ENCODE assay signal across 9 mouse cellular contexts in the genomic region with DNA sequence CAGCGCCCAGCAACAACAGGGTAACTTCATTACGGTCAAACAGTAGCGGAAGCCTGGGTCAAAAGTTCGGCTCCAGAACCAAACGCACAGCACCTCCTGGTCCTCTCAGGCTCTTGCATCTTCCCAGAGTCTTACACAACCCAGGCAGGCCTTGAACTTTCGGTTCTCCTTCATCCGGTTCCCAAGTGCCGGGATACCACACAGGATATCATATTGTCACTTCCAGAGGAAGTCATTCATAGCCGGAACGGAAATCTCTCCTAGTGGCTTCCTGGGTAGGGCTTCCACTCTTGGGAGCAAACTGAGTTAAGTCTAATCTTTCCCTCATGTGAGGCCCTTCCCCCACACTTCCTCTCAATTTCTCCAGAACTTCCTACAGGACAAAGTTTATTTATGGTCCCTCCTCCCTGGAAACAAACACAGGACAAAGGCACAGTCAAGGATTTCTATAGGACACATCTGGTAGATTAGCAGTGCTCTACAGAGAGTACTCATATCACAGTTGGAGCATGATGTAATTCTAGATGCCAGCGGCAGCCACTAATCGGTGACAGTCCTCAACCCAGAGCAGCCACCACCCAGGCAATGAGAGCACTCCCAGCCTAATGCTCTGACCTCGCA. TPM values are rescaled to one million over a fixed set of nuclear protein-coding genes. Genes with fewer than 3 reads are reported as not detected.
A peak's percentile ranks its signal among the peaks of the same experiment; 100 is the strongest.
DNase-seq lines count a peak whose midpoint lies in the region; ATAC-seq and TF ChIP-seq lines count a peak whose summit lies in the region.
"Had no signal": no experiment of that assay in that cellular context is flagged by ENCODE, and none has a peak within 500 bp of the region (broad histone marks: within the 10 kb centered on the region; RNA-seq: fewer than 3 reads in every experiment).

No protein-coding gene starts in this region.

- TF ChIP-seq POLR2A in spleen, adult 2 months (IDR thresholded peaks at IDR 0.05; ENCODE audit: low read depth, low read length) = no peak

- no peak for TF ChIP-seq CTCF in spleen, adult 2 months (IDR thresholded peaks at IDR 0.05; ENCODE audit: extremely low read depth, insufficient read depth, insufficient read length, insufficient replicate concordance)
- TF ChIP-seq CTCF in liver, embryonic 14.5 days (IDR thresholded peaks at IDR 0.05; ENCODE audit: low read depth) = no peak

- H3K4me3 ChIP-seq in spleen, adult 2 months (ENCODE audit: extremely low read depth, insufficient read depth, insufficient read length) = no peak overlapping the region
- H3K4me3 ChIP-seq in intestine, embryonic 14.5 days (ENCODE audit: low read depth, low read length) = no peak overlapping the region
- no peak overlapping the region for H3K4me3 ChIP-seq in liver, embryonic 14.5 days (ENCODE audit: insufficient read depth in 1 of 2, low read depth in 2 of 2, low read length in 2 of 2)
- H3K4me3 ChIP-seq in forebrain, embryonic 15.5 days = no peak overlapping the region
- H3K4me3 ChIP-seq: erythroblast, embryonic 14.5 days had no signal

- H3K9me3 ChIP-seq in intestine, embryonic 14.5 days (ENCODE audit: control insufficient read depth, low read length) = no peaks in the 10 kb centered on the region
- H3K9me3 ChIP-seq in liver, embryonic 14.5 days (ENCODE audit: control insufficient read depth, low read length) = no peaks in the 10 kb centered on the region
- no peaks in the 10 kb centered on the region for H3K9me3 ChIP-seq in forebrain, embryonic 15.5 days

- no peak for TF ChIP-seq EP300 in liver, embryonic 14.5 days (IDR thresholded peaks at IDR 0.05; ENCODE audit: low read depth)

- no peaks in the 10 kb centered on the region for H3K27me3 ChIP-seq in spleen, adult 2 months (ENCODE audit: control insufficient read depth, insufficient read depth, low read length)
- no peaks in the 10 kb centered on the region for H3K27me3 ChIP-seq in intestine, embryonic 14.5 days (replicated peaks; ENCODE audit: control insufficient read depth, insufficient read depth, low read length)
- no peaks in the 10 kb centered on the region for H3K27me3 ChIP-seq in liver, embryonic 14.5 days (ENCODE audit: control insufficient read depth, insufficient read depth, low read length)
- H3K27me3 ChIP-seq in forebrain, embryonic 15.5 days = no peaks in the 10 kb centered on the region

- peaks cover 31% of the 10 kb centered on the region for H3K36me3 ChIP-seq in spleen, adult 2 months (ENCODE audit: control insufficient read depth, insufficient read depth, low read length)
- peaks cover 87% of the 10 kb centered on the region for H3K36me3 ChIP-seq in intestine, embryonic 14.5 days (ENCODE audit: control insufficient read depth, insufficient read depth, low read length)
- peaks cover 93% of the 10 kb centered on the region for H3K36me3 ChIP-seq in liver, embryonic 14.5 days (replicated peaks; ENCODE audit: control insufficient read depth, insufficient read depth, low read depth)
- peaks cover 16% of the 10 kb centered on the region; the same call in 1 of the 2 replicates for H3K36me3 ChIP-seq in forebrain, embryonic 15.5 days

- H3K4me2 ChIP-seq in intestine, embryonic 14.5 days (ENCODE audit: low read length) = no peak overlapping the region
- H3K4me2 ChIP-seq in liver, embryonic 14.5 days (ENCODE audit: low read depth) = no peak overlapping the region
- H3K4me2 ChIP-seq in forebrain, embryonic 15.5 days (replicated peaks) = no peak overlapping the region

- no peak for ATAC-seq in intestine, embryonic 14.5 days (replicated peaks; ENCODE audit: low FRiP score, low TSS enrichment, low read depth)
- peak; percentile 31; the same call in 1 of the 2 replicates for ATAC-seq in liver, embryonic 14.5 days (ENCODE audit: insufficient read depth)
- no peak for ATAC-seq in forebrain, embryonic 15.5 days (replicated peaks)

- WGBS in spleen, adult 2 months = 85% methylated on average over 13 of the region's 13 CpGs
- WGBS in intestine, embryonic 14.5 days = 71% methylated on average over 13 of the region's 13 CpGs
- WGBS in liver, embryonic 14.5 days (ENCODE audit: insufficient replicate concordance) = 72% methylated on average over 13 of the region's 13 CpGs
- 89% methylated on average over 13 of the region's 13 CpGs for WGBS in forebrain, embryonic 15.5 days

- no peaks in the 10 kb centered on the region for H3K4me1 ChIP-seq in spleen, adult 2 months (ENCODE audit: control insufficient read depth, insufficient read depth, insufficient read length)
- peaks cover 7% of the 10 kb centered on the region for H3K4me1 ChIP-seq in intestine, embryonic 14.5 days (replicated peaks; ENCODE audit: control insufficient read depth, insufficient read depth, low read length)
- H3K4me1 ChIP-seq in liver, embryonic 14.5 days (replicated peaks; ENCODE audit: control insufficient read depth in 2 of 2, insufficient read depth in 2 of 2, low read length in 1 of 2) = peaks cover 0 to 2% of the 10 kb centered on the region in 2 experiments; a peak in 2 of 4 replicates
- no peaks in the 10 kb centered on the region for H3K4me1 ChIP-seq in forebrain, embryonic 15.5 days

- DNase-seq in spleen, adult 2 months (ENCODE audit: low read depth in 1 of 2, low spot score in 2 of 2) = no peak
- DNase-seq in spleen, adult 12 weeks (ENCODE audit: low spot score) = no peak
- DNase-seq in intestine, embryonic 14.5 days (ENCODE audit: low spot score) = no peak
- no peak for DNase-seq in liver, embryonic 14.5 days (ENCODE audit: low read depth in 3 of 3, low spot score in 3 of 3)
- DNase-seq in right cerebral cortex, adult 2 months (ENCODE audit: low spot score in 2 of 2) = no peak
- DNase-seq in thymus, postnatal 25 days = no peak
- DNase-seq in cerebellum, adult 18-20 months = no peak

- peak overlapping the region; percentile 19; the same call in 1 of the 2 replicates for H3K27ac ChIP-seq in spleen, adult 2 months (ENCODE audit: insufficient read depth, low read length)
- peak overlapping the region; percentile 69; the same call in 1 of the 2 replicates for H3K27ac ChIP-seq in intestine, embryonic 14.5 days (ENCODE audit: low read depth)
- no peak overlapping the region for H3K27ac ChIP-seq in liver, embryonic 14.5 days
- no peak overlapping the region for H3K27ac ChIP-seq in forebrain, embryonic 15.5 days (replicated peaks)

- H3K9ac ChIP-seq in intestine, embryonic 14.5 days (ENCODE audit: low read length) = no peak overlapping the region
- no peak overlapping the region for H3K9ac ChIP-seq in liver, embryonic 14.5 days (replicated peaks)
- H3K9ac ChIP-seq in forebrain, embryonic 15.5 days (replicated peaks) = no peak overlapping the region

RNA-seq across cellular contexts. Expression of a gene that starts 11.8 kb away (rescaled TPM):
- polyA plus RNA-seq in spleen, adult 2 months (2012; rRNA removed) = 40.5 and 48.0 TPM in 2 replicates
- polyA plus RNA-seq in intestine, embryonic 14.5 days (2014; fragmentation: Nextera tagmentation; extraction: Ambion mirVana) = 84.4 and 87.9 TPM in 2 replicates
- 60.9 and 66.4 TPM in 2 replicates for polyA plus RNA-seq in liver, embryonic 14.5 days (2012; rRNA removed)
- polyA plus RNA-seq in liver, embryonic 14.5 days (2014; fragmentation: Nextera tagmentation; extraction: Ambion mirVana) = 63.0 and 68.1 TPM in 2 replicates
- polyA plus RNA-seq in forebrain, embryonic 15.5 days (2015; fragmentation: Nextera tagmentation; extraction: Ambion mirVana) = 35.5 and 36.2 TPM in 2 replicates

RNA-seq across cellular contexts. Expression of a gene that starts 27.6 kb away (rescaled TPM):
- 8.1 and 8.2 TPM in 2 replicates for polyA plus RNA-seq in spleen, adult 2 months (2012; rRNA removed)
- polyA plus RNA-seq in intestine, embryonic 14.5 days (2014; fragmentation: Nextera tagmentation; extraction: Ambion mirVana) = 7.0 and 9.3 TPM in 2 replicates
- polyA plus RNA-seq in liver, embryonic 14.5 days (2012; rRNA removed) = 2.2 and 2.3 TPM in 2 replicates
- 1.6 and 2.1 TPM in 2 replicates for polyA plus RNA-seq in liver, embryonic 14.5 days (2014; fragmentation: Nextera tagmentation; extraction: Ambion mirVana)
- polyA plus RNA-seq in forebrain, embryonic 15.5 days (2015; fragmentation: Nextera tagmentation; extraction: Ambion mirVana) = 9.1 and 10.1 TPM in 2 replicates

RNA-seq across cellular contexts. Expression of a gene that starts 33.8 kb away (rescaled TPM):
- not detected in 2 replicates for polyA plus RNA-seq in spleen, adult 2 months (2012; rRNA removed)
- polyA plus RNA-seq in intestine, embryonic 14.5 days (2014; fragmentation: Nextera tagmentation; extraction: Ambion mirVana) = not detected in 2 replicates
- polyA plus RNA-seq in liver, embryonic 14.5 days (2012; rRNA removed) = not detected in 2 replicates
- polyA plus RNA-seq in liver, embryonic 14.5 days (2014; fragmentation: Nextera tagmentation; extraction: Ambion mirVana) = 0.08 TPM in 1 of 2 replicates, not detected in the other
- not detected in 2 replicates for polyA plus RNA-seq in forebrain, embryonic 15.5 days (2015; fragmentation: Nextera tagmentation; extraction: Ambion mirVana)
- polyA plus RNA-seq: erythroblast, embryonic 14.5 days had no signal

RNA-seq across cellular contexts. Expression of a gene that starts 39.4 kb away (rescaled TPM):
- polyA plus RNA-seq in spleen, adult 2 months (2012; rRNA removed) = 59.9 and 74.8 TPM in 2 replicates
- 131 and 145 TPM in 2 replicates for polyA plus RNA-seq in intestine, embryonic 14.5 days (2014; fragmentation: Nextera tagmentation; extraction: Ambion mirVana)
- 35.3 and 36.0 TPM in 2 replicates for polyA plus RNA-seq in liver, embryonic 14.5 days (2012; rRNA removed)
- 45.1 and 54.5 TPM in 2 replicates for polyA plus RNA-seq in liver, embryonic 14.5 days (2014; fragmentation: Nextera tagmentation; extraction: Ambion mirVana)
- polyA plus RNA-seq in forebrain, embryonic 15.5 days (2015; fragmentation: Nextera tagmentation; extraction: Ambion mirVana) = 120 and 137 TPM in 2 replicates

RNA-seq across cellular contexts. Expression of a gene that starts 58.2 kb away (rescaled TPM):
- 1.3 TPM in 2 replicates for polyA plus RNA-seq in spleen, adult 2 months (2012; rRNA removed)
- 2.0 and 2.1 TPM in 2 replicates for polyA plus RNA-seq in intestine, embryonic 14.5 days (2014; fragmentation: Nextera tagmentation; extraction: Ambion mirVana)
- 2.2 and 2.4 TPM in 2 replicates for polyA plus RNA-seq in liver, embryonic 14.5 days (2012; rRNA removed)
- polyA plus RNA-seq in liver, embryonic 14.5 days (2014; fragmentation: Nextera tagmentation; extraction: Ambion mirVana) = 1.1 TPM in 2 replicates
- 12.9 and 14.3 TPM in 2 replicates for polyA plus RNA-seq in forebrain, embryonic 15.5 days (2015; fragmentation: Nextera tagmentation; extraction: Ambion mirVana)

Comparison
In these comparisons a context has a peak if more than half of its experiments do, and no peak if none do; other contexts are left out.
1. H3K27ac ChIP-seq: peak in spleen, adult 2 months (single experiment) and intestine, embryonic 14.5 days (single experiment); none in liver, embryonic 14.5 days (single experiment) and forebrain, embryonic 15.5 days (single experiment).